ENCODE assay signal across 16 mouse cellular contexts in the genomic region with DNA sequence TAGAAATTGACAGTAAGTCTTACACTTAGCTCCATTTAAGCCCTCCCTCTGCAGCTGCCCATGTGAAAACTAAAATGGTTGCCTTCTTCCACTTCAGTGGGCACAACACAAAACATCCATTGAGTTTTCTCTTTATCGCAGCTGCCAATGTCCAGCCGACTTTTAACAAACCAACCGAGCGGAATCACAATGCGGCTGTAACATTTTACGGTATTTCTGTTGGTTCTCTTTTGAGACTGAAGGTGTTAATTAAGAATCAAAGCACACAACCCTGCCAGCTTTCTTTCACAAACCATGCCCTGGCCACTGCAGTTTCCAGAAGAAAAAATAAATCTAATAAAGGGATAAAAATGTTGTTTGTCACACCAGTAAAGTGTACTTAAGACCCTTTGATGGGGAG. TPM values are rescaled to one million over a fixed set of nuclear protein-coding genes. Genes with fewer than 3 reads are reported as not detected.
DNase-seq lines count a peak whose midpoint lies in the region; ATAC-seq lines count a peak whose summit lies in the region.
"Had no signal": no experiment of that assay in that cellular context is flagged by ENCODE, and none has a peak within 500 bp of the region (broad histone marks: within the 10 kb centered on the region; RNA-seq: fewer than 3 reads in every experiment).

No protein-coding gene starts in this region.

- H3K9me3 ChIP-seq in hindbrain, embryonic 13.5 days: 0 out of 2 replicates have a peak, but pooled peaks cover 7% of the 10 kb centered on the region
- no peaks in the 10 kb centered on the region for H3K9me3 ChIP-seq in midbrain, embryonic 16.5 days (replicated peaks; ENCODE audit: control insufficient read depth, low read length, poor library complexity, severe bottlenecking)
- H3K9me3 ChIP-seq: liver, embryonic 15.5 days had no signal

- DNase-seq in left cerebral cortex, postnatal 4 days: peak; percentile 43
- DNase-seq in left cerebral cortex, postnatal 14 days (ENCODE audit: low spot score in 2 of 2): no peak
- DNase-seq in lung, postnatal 14 days: no peak
- DNase-seq in right cerebral cortex, adult 2 months (ENCODE audit: low spot score in 2 of 2): no peak
- no peak for DNase-seq in kidney, adult 18-20 months
- DNase-seq: cerebellum, adult 8-10 months had no signal

- H3K9ac ChIP-seq in hindbrain, embryonic 13.5 days: 0 out of 2 replicates have a peak overlapping the region, but pooled peaks have one; percentile 29
- no peak overlapping the region for H3K9ac ChIP-seq in midbrain, embryonic 16.5 days (ENCODE audit: low read depth, low read length)
- H3K9ac ChIP-seq: liver, embryonic 15.5 days had no signal

- ATAC-seq in hindbrain, embryonic 13.5 days (ENCODE audit: low FRiP score): peak; percentile 81
- ATAC-seq in midbrain, embryonic 16.5 days: peak; percentile 56; the same call in 1 of the 2 replicates
- no peak for ATAC-seq in CD4-positive, CD25-positive, alpha-beta regulatory T cell, adult 4 months
- ATAC-seq: intestine, embryonic 16.5 days had no signal

- 12% methylated on average over 6 of the region's 6 CpGs for WGBS in hindbrain, embryonic 13.5 days
- WGBS in midbrain, embryonic 16.5 days: 8% methylated on average over 6 of the region's 6 CpGs

- H3K27me3 ChIP-seq in hindbrain, embryonic 13.5 days: no peaks in the 10 kb centered on the region
- peaks cover 4% of the 10 kb centered on the region; the same call in 1 of the 2 replicates for H3K27me3 ChIP-seq in midbrain, embryonic 16.5 days (ENCODE audit: control insufficient read depth, insufficient read depth, low read depth, low read length)
- H3K27me3 ChIP-seq: liver, embryonic 15.5 days had no signal

- H3K36me3 ChIP-seq in hindbrain, embryonic 13.5 days: no peaks in the 10 kb centered on the region
- H3K36me3 ChIP-seq in midbrain, embryonic 16.5 days (ENCODE audit: control insufficient read depth, insufficient read depth, low read length): no peaks in the 10 kb centered on the region
- H3K36me3 ChIP-seq: G1E; liver, embryonic 15.5 days had no signal

- no peak overlapping the region for H3K4me3 ChIP-seq in hindbrain, embryonic 13.5 days
- H3K4me3 ChIP-seq in midbrain, embryonic 16.5 days (ENCODE audit: low read depth, low read length): no peak overlapping the region
- H3K4me3 ChIP-seq: layer of hippocampus, adult 2 months; liver, embryonic 15.5 days had no signal

- intact Hi-C loops in left cerebral cortex, postnatal 4 days (cut with DNase I): no loop called here
- intact Hi-C loops in left cerebral cortex, postnatal 14 days (cut with DNase I): no loop called here

- H3K27ac ChIP-seq in hindbrain, embryonic 13.5 days: peak overlapping the region; percentile 71
- H3K27ac ChIP-seq in midbrain, embryonic 16.5 days (ENCODE audit: low read length): no peak overlapping the region
- H3K27ac ChIP-seq: layer of hippocampus, adult 2 months; liver, embryonic 15.5 days had no signal

- 0 out of 2 replicates have a peak overlapping the region, but pooled peaks have one; percentile 23 for H3K4me2 ChIP-seq in hindbrain, embryonic 13.5 days
- no peak overlapping the region for H3K4me2 ChIP-seq in midbrain, embryonic 16.5 days (ENCODE audit: low read length)
- H3K4me2 ChIP-seq: liver, embryonic 15.5 days had no signal

- peaks cover 19% of the 10 kb centered on the region for H3K4me1 ChIP-seq in hindbrain, embryonic 13.5 days (replicated peaks)
- H3K4me1 ChIP-seq in midbrain, embryonic 16.5 days (ENCODE audit: control insufficient read depth, insufficient read depth, low read length): peaks cover 5% of the 10 kb centered on the region; the same call in 1 of the 2 replicates
- H3K4me1 ChIP-seq: liver, embryonic 15.5 days had no signal

RNA-seq across cellular contexts. Expression of a gene that starts 1.5 kb away (rescaled TPM):
- under 1 TPM in 1 of 2 experiments, not detected in 1; 0.66 TPM for total RNA-seq in left cerebral cortex, postnatal 4 days (2021)
- total RNA-seq in left cerebral cortex, postnatal 14 days (2021): under 1 TPM; 0.57 to 0.72 TPM
- polyA plus RNA-seq in hindbrain, embryonic 13.5 days (2015; fragmentation: Nextera tagmentation; extraction: Ambion mirVana): 0.39 and 1.0 TPM in 2 replicates
- 0.21 and 0.43 TPM in 2 replicates for polyA plus RNA-seq in midbrain, embryonic 16.5 days (2015; fragmentation: Nextera tagmentation; extraction: Ambion mirVana)
- polyA plus RNA-seq in CD4-positive, CD25-positive, alpha-beta regulatory T cell, adult 4 months (2017; shearing (Covaris generic)): not detected
- total RNA-seq: G1E; gastrocnemius, adult 8-10 months; megakaryocyte, adult 5-6 weeks had no signal
- polyA plus RNA-seq: G1E; heart, embryonic 14.5 days; intestine, embryonic 16.5 days; liver, embryonic 15.5 days had no signal

RNA-seq across cellular contexts. Expression of a gene that starts 16.3 kb away (rescaled TPM):
- total RNA-seq in left cerebral cortex, postnatal 4 days (2021): 1 to 10 TPM; 1.1 to 1.4 TPM
- 1 to 10 TPM; 2.8 to 3.6 TPM for total RNA-seq in left cerebral cortex, postnatal 14 days (2021)
- 3.0 and 4.1 TPM in 2 replicates for polyA plus RNA-seq in hindbrain, embryonic 13.5 days (2015; fragmentation: Nextera tagmentation; extraction: Ambion mirVana)
- 1.3 and 1.4 TPM in 2 replicates for polyA plus RNA-seq in midbrain, embryonic 16.5 days (2015; fragmentation: Nextera tagmentation; extraction: Ambion mirVana)
- polyA plus RNA-seq in CD4-positive, CD25-positive, alpha-beta regulatory T cell, adult 4 months (2017; shearing (Covaris generic)): under 1 TPM in 1 of 2 experiments, not detected in 1; 0.23 TPM
- polyA plus RNA-seq: G1E had no signal
